Mouse (Mus musculus) embryonic facial prominence, embryonic 10.5 days (tissue): Measurements from ENCODE around the gene Mpnd. TPM values are rescaled to one million over a fixed set of nuclear protein-coding genes. Genes with fewer than 3 reads are reported as not detected.

Experiments used
- DNase-seq: peaks from one replicate; pipeline ENCODE4 v3.0.0-alpha.2; 2017; ENCODE audit warnings: low spot score
- H3K27ac ChIP-seq: fragments of 300-500 bp; sonication (generic); replicated peaks from 2 replicates; pipeline ENCODE4 v1.5.1; 2016; ENCODE audit warnings: mild to moderate bottlenecking
- H3K27me3 ChIP-seq: fragments of 300-500 bp; sonication (generic); replicated peaks from 2 replicates; pipeline ENCODE4 v1.6.1; 2016; ENCODE audit warnings: low read depth, mild to moderate bottlenecking; ENCODE audit not compliant: poor library complexity, severe bottlenecking
- H3K36me3 ChIP-seq: fragments of 300-500 bp; sonication (generic); replicated peaks from 2 replicates; pipeline ENCODE4 v1.6.1; 2016; ENCODE audit warnings: mild to moderate bottlenecking, moderate library complexity
- H3K4me1 ChIP-seq: fragments of 300-500 bp; sonication (generic); 2 replicates; pipeline ENCODE4 v1.6.1; 2016
- H3K4me3 ChIP-seq: fragments of 300-500 bp; sonication (generic); 2 replicates; pipeline ENCODE4 v1.5.1; 2016; ENCODE audit warnings: mild to moderate bottlenecking, moderate library complexity
- H3K9me3 ChIP-seq: fragments of 300-500 bp; sonication (generic); 2 replicates; pipeline ENCODE4 v1.6.1; 2016; ENCODE audit warnings: mild to moderate bottlenecking
- WGBS: fragments of 180-500 bp; shearing (Covaris S2); methylation state at CpG from one replicate; pipeline ENCODE4 v1.1.7; 2016; 5-methylcytosine and 5-hydroxymethylcytosine counted together
- polyA plus RNA-seq: library from polyadenylated mRNA; unstranded; fragments of >200 nt; fragmentation: Nextera tagmentation; extraction: Ambion mirVana; gene quantifications from 2 replicates; pipeline ENCODE4 v1.2.1, GENCODE M21; 2016

The Mpnd gene
- polyA plus RNA-seq, 1 experiment from 2014 or later, result 135 TPM

- WGBS, result 92% methylated on average over 15 of the region's 15 CpGs
- DNase-seq, result no peak
- Histone ChIP-seq H3K27me3 (peaks cover 17% of the 10 kb centered on the region), H3K27ac (no peak overlapping the region), H3K9me3 (no peaks in the 10 kb centered on the region), H3K4me3 (no peak overlapping the region), H3K36me3 (peaks cover 62% of the 10 kb centered on the region), H3K4me1 (peaks cover 11% of the 10 kb centered on the region)
Measured at GRCm38 (mm10) chr17:55996007-55996406, 9.5 kb upstream of the Mpnd start.

- H3K27ac ChIP-seq, result no peak overlapping the region
- H3K4me3 ChIP-seq, result peak overlapping the region; percentile 50
- WGBS, result 5% methylated on average over 30 of the region's 30 CpGs
Measured at GRCm38 (mm10) chr17:55999794-56000499, 5.6 kb upstream of the Mpnd start.

GRCm38 (mm10) chr17:56003000-56003399, 2.5 kb upstream of the Mpnd start:
- Histone ChIP-seq H3K27me3 (peaks cover 37% of the 10 kb centered on the region), H3K9me3 (no peaks in the 10 kb centered on the region), H3K4me3 (no peak overlapping the region), H3K36me3 (no peaks in the 10 kb centered on the region; the same call in 1 of the 2 replicates), H3K27ac (no peak overlapping the region), H3K4me1 (peaks cover 28% of the 10 kb centered on the region)
- 86% methylated on average over 3 of the region's 3 CpGs for WGBS
- DNase-seq, result no peak

More at GRCm38 (mm10) chr17:55999794-56000499, 5.6 kb upstream of the Mpnd start:
- H3K27me3 ChIP-seq, result peaks cover 31% of the 10 kb centered on the region
- H3K4me1 ChIP-seq, result peaks cover 11% of the 10 kb centered on the region
- peaks cover 27% of the 10 kb centered on the region for H3K36me3 ChIP-seq
- no peaks in the 10 kb centered on the region for H3K9me3 ChIP-seq
- peak; percentile 58 for DNase-seq

GRCm38 (mm10) chr17:56006956-56007355, 1.4 kb downstream of the Mpnd start:
- DNase-seq, result no peak
- Histone ChIP-seq H3K4me1 (peaks cover 42% of the 10 kb centered on the region), H3K4me3 (peak overlapping the region; percentile 81; the same call in 1 of the 2 replicates), H3K27ac (peak overlapping the region; percentile 92), H3K36me3 (peaks cover 13% of the 10 kb centered on the region), H3K9me3 (no peaks in the 10 kb centered on the region), H3K27me3 (0 out of 2 replicates have a peak, but pooled peaks cover 15% of the 10 kb centered on the region)
- 48% methylated on average over 10 of the region's 10 CpGs for WGBS

GRCm38 (mm10) chr17:56007444-56008355, 2.2 kb downstream of the Mpnd start:
- Histone ChIP-seq H3K27me3 (0 out of 2 replicates have a peak, but pooled peaks cover 11% of the 10 kb centered on the region), H3K4me3 (peak overlapping the region; percentile 81), H3K9me3 (no peaks in the 10 kb centered on the region), H3K36me3 (peaks cover 20% of the 10 kb centered on the region), H3K27ac (peak overlapping the region; percentile 92), H3K4me1 (peaks cover 42% of the 10 kb centered on the region)
- DNase-seq, result peak; percentile 46
- 28% methylated on average over 14 of the region's 14 CpGs for WGBS

- peak overlapping the region; percentile 92 for H3K27ac ChIP-seq
- H3K27me3 ChIP-seq, result 0 out of 2 replicates have a peak, but pooled peaks cover 7% of the 10 kb centered on the region
- under 1% methylated on average over 21 of the region's 21 CpGs for WGBS
- H3K36me3 ChIP-seq, result peaks cover 28% of the 10 kb centered on the region
- peak; percentile 96 for DNase-seq
- H3K4me1 ChIP-seq, result peaks cover 42% of the 10 kb centered on the region
- peak overlapping the region; percentile 81 for H3K4me3 ChIP-seq
- no peaks in the 10 kb centered on the region for H3K9me3 ChIP-seq
Measured at GRCm38 (mm10) chr17:56008356-56009087, 3.0 kb downstream of the Mpnd start.

GRCm38 (mm10) chr17:56009088-56009961, 3.8 kb downstream of the Mpnd start:
- H3K4me1 ChIP-seq, result peaks cover 42% of the 10 kb centered on the region
- 1% methylated on average over 62 of the region's 62 CpGs for WGBS
- peaks cover 36% of the 10 kb centered on the region for H3K36me3 ChIP-seq
- H3K4me3 ChIP-seq, result peak overlapping the region; percentile 81
- 0 out of 2 replicates have a peak, but pooled peaks cover 7% of the 10 kb centered on the region for H3K27me3 ChIP-seq
- peak overlapping the region; percentile 92 for H3K27ac ChIP-seq
- peak; percentile 96 for DNase-seq
- no peaks in the 10 kb centered on the region for H3K9me3 ChIP-seq

- peak overlapping the region; percentile 92 for H3K27ac ChIP-seq
- DNase-seq, result no peak
- peaks cover 42% of the 10 kb centered on the region for H3K4me1 ChIP-seq
- WGBS, result 34% methylated on average over 2 of the region's 2 CpGs
- no peaks in the 10 kb centered on the region for H3K9me3 ChIP-seq
- peaks cover 41% of the 10 kb centered on the region for H3K36me3 ChIP-seq
- peak overlapping the region; percentile 81 for H3K4me3 ChIP-seq
- 0 out of 2 replicates have a peak, but pooled peaks cover 6% of the 10 kb centered on the region for H3K27me3 ChIP-seq
Measured at GRCm38 (mm10) chr17:56009962-56010240, 4.4 kb downstream of the Mpnd start.

- peaks cover 45% of the 10 kb centered on the region for H3K36me3 ChIP-seq
- H3K27me3 ChIP-seq, result 0 out of 2 replicates have a peak, but pooled peaks cover 3% of the 10 kb centered on the region
- H3K27ac ChIP-seq, result 0 out of 2 replicates have a peak overlapping the region, but pooled peaks have one; percentile 92
- H3K4me1 ChIP-seq, result peaks cover 40% of the 10 kb centered on the region
- DNase-seq, result no peak
- WGBS, result 68% methylated on average over 14 of the region's 14 CpGs
- H3K9me3 ChIP-seq, result no peaks in the 10 kb centered on the region
- H3K4me3 ChIP-seq, result peak overlapping the region; percentile 81
Measured at GRCm38 (mm10) chr17:56010255-56010654, 4.7 kb downstream of the Mpnd start.

- Histone ChIP-seq H3K27me3 (no peaks in the 10 kb centered on the region), H3K9me3 (no peaks in the 10 kb centered on the region), H3K4me3 (peak overlapping the region; percentile 81), H3K36me3 (peaks cover 49% of the 10 kb centered on the region), H3K4me1 (peaks cover 37% of the 10 kb centered on the region), H3K27ac (peak overlapping the region; percentile 35; the same call in 1 of the 2 replicates)
- WGBS, result 9% methylated on average over 9 of the region's 9 CpGs
- DNase-seq, result peak; percentile 87
Measured at GRCm38 (mm10) chr17:56010681-56011080, 5.2 kb downstream of the Mpnd start.

- no peaks in the 10 kb centered on the region for H3K9me3 ChIP-seq
- H3K27me3 ChIP-seq, result no peaks in the 10 kb centered on the region
- H3K4me1 ChIP-seq, result peaks cover 37% of the 10 kb centered on the region
- DNase-seq, result no peak
- 88% methylated on average over 7 of the region's 7 CpGs for WGBS
- H3K36me3 ChIP-seq, result peaks cover 57% of the 10 kb centered on the region
- no peak overlapping the region for H3K27ac ChIP-seq
- no peak overlapping the region for H3K4me3 ChIP-seq
Measured at GRCm38 (mm10) chr17:56011441-56011840, 5.9 kb downstream of the Mpnd start.
